Mouse (Mus musculus): ENCODE measurements at regions not wholly inside any gene's neighbourhood (a gene's known extent, or its start where the extent isn't known, plus 50 kb on each side); places are given as distances from the start of the nearest gene placed in this dataset.
"Not testable (repeated sequence)": the region's sequence is repeated elsewhere in the genome, so short reads cannot be mapped to it uniquely, and the experiment has no call there.

DNA sequence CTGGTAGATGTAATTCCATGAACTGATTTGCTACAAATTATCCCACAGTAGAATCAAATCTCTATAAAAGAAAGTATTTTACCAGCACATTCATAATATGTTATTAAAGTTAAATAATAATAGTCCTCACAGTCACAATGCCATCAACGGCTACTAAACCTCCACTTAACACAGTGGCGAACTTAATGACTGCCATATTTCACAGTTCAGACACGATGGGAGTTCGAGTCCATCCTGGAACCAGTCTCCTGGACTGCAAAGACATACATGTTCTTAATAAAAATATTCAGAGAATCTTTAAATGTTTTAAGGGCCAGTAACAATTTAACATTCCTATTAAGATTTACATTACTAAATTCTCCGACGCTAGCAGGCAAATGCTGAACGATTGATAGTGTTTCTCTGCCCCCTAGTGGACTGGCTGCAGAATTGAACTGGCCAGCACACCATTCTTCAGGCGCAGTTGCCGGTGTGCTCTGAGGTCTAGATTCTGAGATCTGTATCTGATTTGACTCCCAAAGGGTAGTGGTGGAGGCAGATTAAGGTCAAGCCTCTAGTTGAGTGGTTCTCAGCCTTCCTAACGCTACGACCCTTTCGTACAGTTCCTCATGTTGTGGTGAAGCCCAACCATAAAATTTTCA lies 182.3 kb downstream of the Csl start:
- Histone ChIP-seq H3K4me1 (ENCODE audit: control insufficient read depth, insufficient read depth, low read length) (0 out of 2 replicates have a peak, but pooled peaks cover 3% of the 10 kb centered on the region), H3K27ac (ENCODE audit: low read depth, low read length) (no peak overlapping the region), H3K4me2 (replicated peaks; ENCODE audit: low read depth, low read length) (no peak overlapping the region), H3K36me3 (ENCODE audit: control insufficient read depth, insufficient read depth, low read length) (no peaks in the 10 kb centered on the region), H3K4me3 (ENCODE audit: low read length) (no peak overlapping the region), H3K9ac (ENCODE audit: low read depth, low read length) (no peak overlapping the region), H3K9me3 (ENCODE audit: control insufficient read depth, low read length) (no peaks in the 10 kb centered on the region), H3K27me3 (ENCODE audit: control insufficient read depth, insufficient read depth, low read length) (no peaks in the 10 kb centered on the region)
- peak; percentile 30; the same call in 1 of the 2 replicates for ATAC-seq (ENCODE audit: low FRiP score, low TSS enrichment)
- 16% methylated on average over 12 of the region's 12 CpGs for WGBS

DNA sequence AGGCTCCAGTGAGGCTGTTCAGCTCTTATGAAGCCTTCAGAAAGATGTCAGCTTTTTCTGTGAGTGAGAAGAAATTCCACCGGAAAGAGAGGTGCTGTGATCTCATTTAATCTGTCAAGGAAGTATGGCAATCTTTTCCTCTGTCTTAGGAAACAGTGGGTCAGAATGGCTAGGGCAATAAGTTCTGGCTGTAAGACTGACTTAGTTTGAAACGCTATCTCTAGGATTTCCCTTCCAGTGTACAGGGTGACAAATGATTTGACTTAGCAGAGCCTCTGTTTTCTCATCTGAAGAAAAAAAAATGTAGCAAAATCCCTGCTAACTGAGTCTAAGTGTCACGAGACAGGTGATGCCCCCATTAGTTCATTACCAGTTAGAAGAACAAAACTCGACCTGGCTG lies 181.1 kb downstream of the Csl start:
- Histone ChIP-seq H3K4me2 (replicated peaks; ENCODE audit: low read depth, low read length) (no peak overlapping the region), H3K4me1 (ENCODE audit: control insufficient read depth, insufficient read depth, low read length) (0 out of 2 replicates have a peak, but pooled peaks cover 3% of the 10 kb centered on the region), H3K4me3 (ENCODE audit: low read length) (no peak overlapping the region), H3K27ac (ENCODE audit: low read depth, low read length) (no peak overlapping the region), H3K9me3 (ENCODE audit: control insufficient read depth, low read length) (no peaks in the 10 kb centered on the region), H3K9ac (ENCODE audit: low read depth, low read length) (no peak overlapping the region), H3K36me3 (ENCODE audit: control insufficient read depth, insufficient read depth, low read length) (no peaks in the 10 kb centered on the region), H3K27me3 (ENCODE audit: control insufficient read depth, insufficient read depth, low read length) (no peaks in the 10 kb centered on the region)
- ATAC-seq (ENCODE audit: low FRiP score, low TSS enrichment): no peak
- 44% methylated on average over 4 of the region's 4 CpGs for WGBS

DNA sequence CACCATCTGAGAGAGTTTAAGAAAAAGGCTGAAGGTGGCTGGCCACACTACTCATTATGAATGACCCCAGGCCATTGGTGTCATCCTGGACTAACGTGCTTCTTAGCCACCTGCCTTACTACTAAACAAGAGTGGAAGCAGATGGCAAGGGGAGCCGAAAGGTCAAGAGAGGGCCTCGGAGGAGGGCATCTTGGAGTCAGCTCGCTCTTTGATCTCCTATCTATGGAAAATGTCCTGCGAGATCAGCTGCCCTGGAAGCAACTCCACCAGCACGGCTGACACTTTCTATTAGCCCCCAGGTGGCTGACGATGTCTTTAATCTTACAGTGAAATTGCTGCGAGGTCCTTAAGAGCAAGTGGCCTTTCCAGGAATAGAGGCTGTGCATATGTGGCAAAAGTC lies 179.3 kb downstream of the Csl start:
- Histone ChIP-seq H3K9ac (ENCODE audit: low read depth, low read length) (no peak overlapping the region), H3K4me3 (ENCODE audit: low read length) (no peak overlapping the region), H3K27ac (ENCODE audit: low read depth, low read length) (no peak overlapping the region), H3K36me3 (ENCODE audit: control insufficient read depth, insufficient read depth, low read length) (no peaks in the 10 kb centered on the region), H3K4me2 (replicated peaks; ENCODE audit: low read depth, low read length) (no peak overlapping the region), H3K4me1 (ENCODE audit: control insufficient read depth, insufficient read depth, low read length) (0 out of 2 replicates have a peak, but pooled peaks cover 3% of the 10 kb centered on the region), H3K9me3 (ENCODE audit: control insufficient read depth, low read length) (no peaks in the 10 kb centered on the region), H3K27me3 (ENCODE audit: control insufficient read depth, insufficient read depth, low read length) (no peaks in the 10 kb centered on the region)
- no peak for ATAC-seq (ENCODE audit: low FRiP score, low TSS enrichment)
- WGBS: 25% methylated on average over 8 of the region's 8 CpGs

DNA sequence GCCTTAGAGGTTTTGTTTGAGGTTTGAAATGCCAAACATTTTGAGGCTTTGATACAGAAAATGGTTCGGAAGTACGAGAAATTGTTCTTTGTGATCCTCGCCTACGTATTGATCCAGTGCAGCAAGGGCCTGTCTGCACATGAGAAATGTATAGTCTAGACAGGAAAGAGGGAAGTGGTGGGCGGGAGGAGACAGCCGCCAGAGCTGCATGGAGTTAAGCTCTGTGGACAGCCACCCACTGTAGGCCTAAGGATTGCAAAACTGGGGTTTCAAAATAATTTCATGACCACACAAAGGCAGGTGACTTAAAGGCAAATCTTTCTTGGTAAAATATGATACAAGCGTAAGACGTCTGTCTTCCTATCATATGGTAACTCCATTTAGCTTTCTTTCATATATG lies 178.4 kb downstream of the Csl start:
- Histone ChIP-seq H3K36me3 (ENCODE audit: control insufficient read depth, insufficient read depth, low read length) (no peaks in the 10 kb centered on the region), H3K27me3 (ENCODE audit: control insufficient read depth, insufficient read depth, low read length) (no peaks in the 10 kb centered on the region), H3K9me3 (ENCODE audit: control insufficient read depth, low read length) (no peaks in the 10 kb centered on the region), H3K4me3 (ENCODE audit: low read length) (no peak overlapping the region), H3K27ac (ENCODE audit: low read depth, low read length) (no peak overlapping the region), H3K4me2 (replicated peaks; ENCODE audit: low read depth, low read length) (no peak overlapping the region), H3K9ac (ENCODE audit: low read depth, low read length) (no peak overlapping the region), H3K4me1 (ENCODE audit: control insufficient read depth, insufficient read depth, low read length) (no peaks in the 10 kb centered on the region)
- no peak for ATAC-seq (ENCODE audit: low FRiP score, low TSS enrichment)
- 80% methylated on average over 8 of the region's 8 CpGs for WGBS

DNA sequence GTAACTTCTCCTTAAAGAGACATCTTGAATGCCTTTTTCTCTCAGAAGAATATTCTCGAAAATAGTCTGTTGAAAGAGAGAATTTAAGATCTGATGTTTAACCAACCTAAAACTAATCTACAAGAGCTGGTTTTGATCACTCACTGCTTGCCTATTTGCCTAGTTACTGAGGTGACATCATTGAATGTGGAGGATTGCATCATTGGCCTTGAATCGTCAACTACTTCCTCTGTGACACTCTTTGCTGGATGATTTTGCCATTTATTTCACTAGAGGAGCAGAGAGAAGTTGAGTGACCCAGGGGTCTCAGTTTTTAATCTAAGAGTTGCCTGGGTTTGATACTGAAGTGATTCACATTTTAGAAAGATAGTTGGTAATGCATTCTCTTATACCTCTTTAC lies 174.6 kb downstream of the Csl start:
- Histone ChIP-seq H3K27me3 (ENCODE audit: control insufficient read depth, insufficient read depth, low read length) (no peaks in the 10 kb centered on the region), H3K9me3 (ENCODE audit: control insufficient read depth, low read length) (no peaks in the 10 kb centered on the region), H3K9ac (ENCODE audit: low read depth, low read length) (no peak overlapping the region), H3K4me1 (ENCODE audit: control insufficient read depth, insufficient read depth, low read length) (no peaks in the 10 kb centered on the region), H3K4me3 (ENCODE audit: low read length) (no peak overlapping the region), H3K4me2 (replicated peaks; ENCODE audit: low read depth, low read length) (no peak overlapping the region), H3K27ac (ENCODE audit: low read depth, low read length) (no peak overlapping the region), H3K36me3 (ENCODE audit: control insufficient read depth, insufficient read depth, low read length) (no peaks in the 10 kb centered on the region)
- ATAC-seq (ENCODE audit: low FRiP score, low TSS enrichment): no peak
- WGBS: 85% methylated on average over 2 of the region's 2 CpGs

DNA sequence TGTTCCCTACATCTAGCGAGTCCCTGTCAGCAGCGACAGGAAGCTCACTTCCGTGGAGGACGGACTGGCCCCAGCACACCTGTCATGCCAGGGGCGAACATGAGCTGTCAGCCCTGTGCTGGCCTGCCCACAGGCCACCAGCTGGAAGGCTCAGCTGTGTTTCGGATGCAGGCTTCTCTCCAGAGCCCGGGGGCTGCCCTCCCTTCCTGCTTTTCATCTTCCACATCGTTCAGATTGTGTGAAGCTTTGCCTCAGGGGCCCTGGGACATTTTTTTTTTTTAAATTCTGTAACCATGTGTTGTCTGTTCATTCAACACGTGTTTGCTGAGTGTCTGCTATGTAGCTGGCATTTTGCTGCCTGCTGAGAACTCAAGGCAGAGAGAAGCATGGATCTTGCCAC lies 167.2 kb downstream of the Csl start:
- Histone ChIP-seq H3K36me3 (ENCODE audit: control insufficient read depth, insufficient read depth, low read length) (no peaks in the 10 kb centered on the region), H3K4me3 (ENCODE audit: low read length) (no peak overlapping the region), H3K4me2 (replicated peaks; ENCODE audit: low read depth, low read length) (peak overlapping the region; percentile 35; the same call in 1 of the 2 replicates), H3K9me3 (ENCODE audit: control insufficient read depth, low read length) (no peaks in the 10 kb centered on the region), H3K27ac (ENCODE audit: low read depth, low read length) (no peak overlapping the region), H3K27me3 (ENCODE audit: control insufficient read depth, insufficient read depth, low read length) (no peaks in the 10 kb centered on the region), H3K9ac (ENCODE audit: low read depth, low read length) (no peak overlapping the region), H3K4me1 (ENCODE audit: control insufficient read depth, insufficient read depth, low read length) (0 out of 2 replicates have a peak, but pooled peaks cover 4% of the 10 kb centered on the region)
- 17% methylated on average over 9 of the region's 9 CpGs for WGBS
- ATAC-seq (ENCODE audit: low FRiP score, low TSS enrichment): peak; percentile 89

DNA sequence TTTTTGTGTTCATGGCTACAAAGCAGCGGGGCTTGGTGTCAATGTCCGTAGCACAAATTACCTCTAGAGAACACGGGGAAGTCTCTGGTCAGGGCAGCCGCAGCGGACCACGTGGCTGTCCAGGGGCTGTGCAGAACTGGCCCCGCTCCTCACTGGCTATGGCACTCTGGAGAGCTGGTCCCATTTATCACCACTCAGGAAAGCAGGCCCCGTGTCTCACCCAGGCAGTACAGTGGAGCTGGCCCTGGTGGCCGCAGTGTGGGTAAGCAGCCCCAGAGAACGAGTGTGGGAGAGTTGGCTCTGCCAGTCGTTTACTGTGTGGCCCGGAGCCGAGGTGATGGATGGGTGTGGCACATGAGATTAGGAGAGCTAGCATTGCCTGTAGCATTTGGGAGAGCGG lies 163.8 kb downstream of the Csl start:
- 0 out of 2 replicates have a peak, but pooled peaks cover 7% of the 10 kb centered on the region for H3K4me1 ChIP-seq (ENCODE audit: control insufficient read depth, insufficient read depth, low read length)
- H3K36me3 ChIP-seq (ENCODE audit: control insufficient read depth, insufficient read depth, low read length): no peaks in the 10 kb centered on the region
- no peak overlapping the region for H3K4me3 ChIP-seq (ENCODE audit: low read length)
- H3K27me3 ChIP-seq (ENCODE audit: control insufficient read depth, insufficient read depth, low read length): no peaks in the 10 kb centered on the region
- WGBS: 82% methylated on average over 14 of the region's 14 CpGs
- no peak overlapping the region for H3K27ac ChIP-seq (ENCODE audit: low read depth, low read length)
- no peak overlapping the region for H3K9ac ChIP-seq (ENCODE audit: low read depth, low read length)
- H3K4me2 ChIP-seq (replicated peaks; ENCODE audit: low read depth, low read length): no peak overlapping the region
- H3K9me3 ChIP-seq (ENCODE audit: control insufficient read depth, low read length): no peaks in the 10 kb centered on the region
- no peak for ATAC-seq (ENCODE audit: low FRiP score, low TSS enrichment)

DNA sequence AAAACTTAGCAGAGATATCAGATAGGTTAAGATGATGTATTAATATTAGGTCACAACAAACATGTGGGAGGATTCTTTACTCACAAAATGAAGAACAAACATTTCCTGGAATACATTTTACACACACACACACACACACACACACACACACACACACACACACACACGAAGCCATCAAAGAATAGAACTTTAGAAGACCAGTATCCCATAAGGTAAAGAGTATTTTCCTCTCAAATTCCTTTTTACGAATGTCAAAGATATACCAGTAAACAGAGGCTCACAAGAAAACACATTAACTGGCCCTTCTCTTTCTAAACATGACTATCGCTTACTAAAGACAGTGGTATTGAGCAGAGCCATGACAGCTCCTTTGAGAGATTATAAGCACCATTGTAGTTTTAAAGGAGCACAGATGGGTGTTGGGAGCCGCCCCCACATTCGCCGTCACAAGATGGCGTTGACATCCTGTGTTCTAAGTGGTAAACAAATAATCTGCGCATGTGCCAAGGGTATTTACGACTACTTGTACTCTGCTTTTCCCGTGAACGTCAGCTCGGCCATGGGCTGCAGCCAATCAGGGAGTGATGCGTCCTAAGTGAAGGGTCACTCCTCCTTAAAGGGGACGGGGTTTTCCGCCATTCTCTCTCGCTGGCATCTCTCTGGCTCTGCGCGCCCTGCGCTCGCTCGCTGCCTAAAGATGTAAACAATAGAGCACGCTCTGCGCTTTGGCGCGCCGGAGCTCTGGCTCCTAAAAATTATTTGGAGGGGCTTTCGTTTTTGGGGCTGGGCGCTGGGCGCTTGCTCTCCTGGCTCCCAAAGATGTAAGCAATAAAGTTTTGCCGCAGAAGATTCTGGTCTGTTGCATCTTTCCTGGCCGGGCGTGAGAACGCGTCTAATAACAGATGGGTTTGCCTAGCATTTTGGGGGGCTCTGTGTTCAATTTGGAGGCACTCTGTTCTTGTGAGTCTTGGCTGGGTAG lies 160.0 kb downstream of the Csl start:
- not testable (repeated sequence) for H3K9me3 ChIP-seq (ENCODE audit: control insufficient read depth, low read length); H3K27ac ChIP-seq (ENCODE audit: low read depth, low read length); ATAC-seq (ENCODE audit: low FRiP score, low TSS enrichment); H3K36me3 ChIP-seq (ENCODE audit: control insufficient read depth, insufficient read depth, low read length); H3K27me3 ChIP-seq (ENCODE audit: control insufficient read depth, insufficient read depth, low read length); H3K4me1 ChIP-seq (ENCODE audit: control insufficient read depth, insufficient read depth, low read length)
- peak overlapping the region; percentile 42; the same call in 1 of the 2 replicates for H3K9ac ChIP-seq (ENCODE audit: low read depth, low read length)
- H3K4me3 ChIP-seq (ENCODE audit: low read length): peak overlapping the region; percentile 37
- 54% methylated on average over 23 of the region's 34 CpGs for WGBS
- H3K4me2 ChIP-seq (replicated peaks; ENCODE audit: low read depth, low read length): peak overlapping the region; percentile 36

DNA sequence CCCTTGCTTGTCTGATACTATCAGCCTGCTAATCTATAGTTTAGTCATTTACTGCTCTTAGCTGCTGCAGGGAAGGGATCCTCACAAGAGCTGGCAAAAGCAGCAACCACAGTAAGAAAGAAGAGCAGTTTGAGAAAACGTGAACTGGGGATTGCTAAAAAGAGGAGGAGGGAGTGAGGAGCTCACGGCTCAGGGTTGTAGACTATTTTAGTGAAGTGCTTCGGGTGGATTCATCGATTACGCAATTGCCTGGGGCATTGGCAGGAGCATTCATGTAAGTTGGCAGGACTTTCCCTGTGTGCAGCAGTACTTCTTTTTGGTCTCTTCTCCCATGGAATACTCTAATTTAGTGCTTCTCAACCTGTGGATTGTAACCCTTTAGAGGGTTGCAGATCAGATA lies 157.1 kb downstream of the Csl start:
- no peak overlapping the region for H3K4me3 ChIP-seq (ENCODE audit: low read length)
- 0 out of 2 replicates have a peak, but pooled peaks cover 3% of the 10 kb centered on the region for H3K4me1 ChIP-seq (ENCODE audit: control insufficient read depth, insufficient read depth, low read length)
- no peak overlapping the region for H3K9ac ChIP-seq (ENCODE audit: low read depth, low read length)
- H3K27ac ChIP-seq (ENCODE audit: low read depth, low read length): no peak overlapping the region
- H3K4me2 ChIP-seq (replicated peaks; ENCODE audit: low read depth, low read length): no peak overlapping the region
- H3K9me3 ChIP-seq (ENCODE audit: control insufficient read depth, low read length): no peaks in the 10 kb centered on the region
- no peak for ATAC-seq (ENCODE audit: low FRiP score, low TSS enrichment)
- WGBS: 90% methylated on average over 5 of the region's 5 CpGs
- H3K36me3 ChIP-seq (ENCODE audit: control insufficient read depth, insufficient read depth, low read length): no peaks in the 10 kb centered on the region
- no peaks in the 10 kb centered on the region for H3K27me3 ChIP-seq (ENCODE audit: control insufficient read depth, insufficient read depth, low read length)
